In the genomic region with DNA sequence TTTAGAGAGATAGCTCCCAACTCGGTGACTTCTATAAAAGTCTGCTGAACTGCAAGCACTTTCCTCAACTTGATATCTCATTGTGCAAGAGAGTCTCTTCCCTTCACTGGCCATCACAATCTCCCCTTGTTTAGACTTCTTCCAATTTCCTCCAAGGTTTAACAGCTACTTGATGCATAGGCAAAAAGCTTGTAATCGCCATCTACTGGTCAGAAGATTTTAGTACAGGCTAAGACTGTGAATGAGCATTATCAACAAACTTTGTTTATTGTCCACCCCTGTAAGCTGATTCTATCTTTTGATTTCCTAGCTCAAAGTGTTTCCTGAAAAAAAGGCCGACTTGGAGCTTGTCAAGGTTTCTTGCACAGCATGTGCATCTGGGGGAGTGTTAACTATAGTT, we compare ENCODE assay signal across 17 mouse cellular contexts. TPM values are rescaled to one million over a fixed set of nuclear protein-coding genes. Genes with fewer than 3 reads are reported as not detected.
A peak's percentile ranks its signal among the peaks of the same experiment; 100 is the strongest.
DNase-seq lines count a peak whose midpoint lies in the region; ATAC-seq and TF ChIP-seq lines count a peak whose summit lies in the region.
"Had no signal": no experiment of that assay in that cellular context is flagged by ENCODE, and none has a peak within 500 bp of the region (broad histone marks: within the 10 kb centered on the region; RNA-seq: fewer than 3 reads in every experiment).

No protein-coding gene starts in this region.

- H3K79me2 ChIP-seq in heart, adult 2 months (replicated peaks; ENCODE audit: control insufficient read depth, insufficient read depth, low read length) = no peaks in the 10 kb centered on the region

- 15% methylated on average over 3 of the region's 3 CpGs for WGBS in heart, adult 2 months

- no peak for TF ChIP-seq EP300 in heart, adult 2 months (IDR thresholded peaks at IDR 0.05; ENCODE audit: insufficient read depth, low read depth, low read length)

- no peak for DNase-seq in heart, adult 2 months
- no peak for DNase-seq in heart, adult 18-20 months
- peak; percentile 3 for DNase-seq in lung, postnatal 10 days
- DNase-seq in lung, postnatal 14 days = no peak
- DNase-seq in brain, adult 2 months (ENCODE audit: low read depth, low spot score) = peak; percentile 4
- DNase-seq in splenic B cell, adult 2 months (ENCODE audit: low read depth, low spot score) = peak; percentile 0
- DNase-seq in kidney, postnatal 25 days = no peak
- DNase-seq: cerebellum, postnatal 14 days; thymus, postnatal 25 days had no signal

- H3K4me1 ChIP-seq in heart, adult 2 months (ENCODE audit: control insufficient read depth, insufficient read depth, low read length) = no peaks in the 10 kb centered on the region
- H3K4me1 ChIP-seq: heart, embryonic 10.5 days; hindbrain, embryonic 13.5 days; kidney, embryonic 15.5 days had no signal

- H3K27ac ChIP-seq in heart, adult 2 months = no peak overlapping the region
- H3K27ac ChIP-seq: heart, embryonic 10.5 days; hindbrain, embryonic 13.5 days; kidney, embryonic 15.5 days had no signal

- no peaks in the 10 kb centered on the region for H3K36me3 ChIP-seq in heart, adult 2 months (ENCODE audit: control insufficient read depth, insufficient read depth, low read length)
- no peaks in the 10 kb centered on the region for H3K36me3 ChIP-seq in splenic B cell, adult 2 months (ENCODE audit: control insufficient read depth, insufficient read depth, low read length, poor library complexity, severe bottlenecking)
- H3K36me3 ChIP-seq: heart, embryonic 10.5 days; hindbrain, embryonic 13.5 days; kidney, embryonic 15.5 days had no signal

- ATAC-seq in CD4-positive, CD25-positive, alpha-beta regulatory T cell, adult 4 months = no peak

- TF ChIP-seq POLR2A in heart, adult 2 months (IDR thresholded peaks at IDR 0.05; ENCODE audit: insufficient read depth, low read depth, low read length) = no peak

- TF ChIP-seq CTCF in heart, adult 2 months (IDR thresholded peaks at IDR 0.05) = peak; percentile 34

- H3K27me3 ChIP-seq in heart, adult 2 months (ENCODE audit: control insufficient read depth, insufficient read depth, low read length) = no peaks in the 10 kb centered on the region
- no peaks in the 10 kb centered on the region for H3K27me3 ChIP-seq in splenic B cell, adult 2 months (ENCODE audit: control insufficient read depth, insufficient read depth, low read length, poor library complexity, severe bottlenecking)
- H3K27me3 ChIP-seq: hindbrain, embryonic 13.5 days; kidney, embryonic 15.5 days had no signal

- H3K9ac ChIP-seq in heart, adult 2 months (ENCODE audit: low read depth, low read length) = no peak overlapping the region
- H3K9ac ChIP-seq: hindbrain, embryonic 13.5 days; kidney, embryonic 15.5 days had no signal

- no peak overlapping the region for H3K4me3 ChIP-seq in heart, adult 2 months
- H3K4me3 ChIP-seq: erythroblast, embryonic 14.5 days; heart, embryonic 10.5 days; hindbrain, embryonic 13.5 days; kidney, embryonic 15.5 days had no signal

- intact Hi-C loops in heart, adult 2 months (cut with DNase I) = no loop called here

RNA-seq across cellular contexts. Expression of gene Tent5d, which starts 24.5 kb away (rescaled TPM):
- not detected for total RNA-seq in heart, adult 2 months (2021)
- polyA plus RNA-seq in heart, adult 2 months (2012; rRNA removed) = not detected in 2 replicates
- not detected for total RNA-seq in heart, adult 18-20 months (2021)
- not detected for polyA plus RNA-seq in CD4-positive, CD25-positive, alpha-beta regulatory T cell, adult 4 months (2017; shearing (Covaris generic))
- total RNA-seq: liver, adult 2 months; megakaryocyte, adult 5-6 weeks had no signal
- polyA plus RNA-seq: erythroblast, embryonic 14.5 days; hindbrain, embryonic 13.5 days; liver, adult 2 months; neural tube, embryonic 11.5 days had no signal

RNA-seq across cellular contexts. Expression of gene 2610002M06Rik, which starts 48.2 kb away (rescaled TPM):
- 1 to 10 TPM; 5.2 TPM for total RNA-seq in heart, adult 2 months (2021)
- polyA plus RNA-seq in heart, adult 2 months (2012; rRNA removed) = 2.1 and 4.0 TPM in 2 replicates
- 1 to 10 TPM; 5.5 to 6.6 TPM for total RNA-seq in heart, adult 18-20 months (2021)
- 10 to 100 TPM; 16.6 to 19.5 TPM for polyA plus RNA-seq in CD4-positive, CD25-positive, alpha-beta regulatory T cell, adult 4 months (2017; shearing (Covaris generic))

Comparison
In these comparisons a context has a peak if more than half of its experiments do, and no peak if none do; other contexts are left out.
1. DNase-seq: peak in lung, postnatal 10 days (single experiment), brain, adult 2 months (single experiment) and splenic B cell, adult 2 months (single experiment); none in heart, adult 2 months (0 of 2), heart, adult 18-20 months (0 of 2), lung, postnatal 14 days (single experiment) and kidney, postnatal 25 days (0 of 2).